Mouse (Mus musculus): ENCODE results near the gene Crip3. TPM values are rescaled to one million over a fixed set of nuclear protein-coding genes. Genes with fewer than 3 reads are reported as not detected.
A peak's percentile ranks its signal among the peaks of the same experiment; 100 is the strongest.

Crip3 gene
- polyA plus RNA-seq, 1 experiment from 2014 or later: not detected

DNA sequence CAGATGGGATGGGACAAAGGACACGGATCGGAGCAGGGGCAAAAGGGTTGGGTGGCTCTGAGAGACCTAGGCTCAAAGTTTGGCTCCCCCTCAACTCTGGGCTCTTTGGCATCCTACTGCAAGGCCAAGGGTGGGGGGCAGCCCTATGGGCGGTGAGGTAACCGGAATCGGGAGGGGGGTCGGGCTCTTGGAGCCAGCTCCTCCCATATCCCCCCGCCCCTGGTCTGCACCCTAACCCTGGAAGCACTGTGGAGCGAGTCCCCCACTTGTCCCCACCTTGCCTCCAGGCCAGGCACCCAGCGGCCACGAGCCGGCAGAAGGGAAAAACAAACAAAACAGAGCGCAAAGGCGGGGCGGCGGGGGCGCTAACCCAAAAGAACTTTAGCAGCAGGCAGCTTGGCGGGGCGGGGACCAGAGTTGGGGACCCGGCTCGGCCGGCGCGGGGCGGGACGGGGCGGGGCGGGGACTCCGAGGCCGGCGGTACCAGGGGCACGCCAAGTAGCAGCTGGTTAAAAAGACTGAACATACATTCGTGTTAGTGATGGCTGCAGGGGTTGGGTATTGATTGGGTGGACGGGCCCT, 26.5 kb downstream of the Crip3 start:
- peak overlapping the region; percentile 82 for H3K4me2 ChIP-seq
- peaks cover 74% of the 10 kb centered on the region for H3K27me3 ChIP-seq (ENCODE audit: insufficient read depth, low read length)
- H3K4me1 ChIP-seq (ENCODE audit: insufficient read depth): peaks cover 7% of the 10 kb centered on the region; the same call in 1 of the 2 replicates
- no peak overlapping the region for H3K27ac ChIP-seq (ENCODE audit: low read depth)
- H3K9me3 ChIP-seq (ENCODE audit: low read depth, low read length): no peaks in the 10 kb centered on the region
- H3K36me3 ChIP-seq (ENCODE audit: insufficient read depth): no peaks in the 10 kb centered on the region
- no peak for TF ChIP-seq CTCF (IDR thresholded peaks at IDR 0.05; ENCODE audit: low read depth)
- H3K9ac ChIP-seq: peak overlapping the region; percentile 32
- under 1% methylated on average over 33 of the region's 33 CpGs for WGBS
- peak; percentile 52 for ATAC-seq (ENCODE audit: insufficient read depth)
- DNase-seq: peak; percentile 69
- H3K4me3 ChIP-seq (ENCODE audit: low read depth, low read length): peak overlapping the region; percentile 43

DNA sequence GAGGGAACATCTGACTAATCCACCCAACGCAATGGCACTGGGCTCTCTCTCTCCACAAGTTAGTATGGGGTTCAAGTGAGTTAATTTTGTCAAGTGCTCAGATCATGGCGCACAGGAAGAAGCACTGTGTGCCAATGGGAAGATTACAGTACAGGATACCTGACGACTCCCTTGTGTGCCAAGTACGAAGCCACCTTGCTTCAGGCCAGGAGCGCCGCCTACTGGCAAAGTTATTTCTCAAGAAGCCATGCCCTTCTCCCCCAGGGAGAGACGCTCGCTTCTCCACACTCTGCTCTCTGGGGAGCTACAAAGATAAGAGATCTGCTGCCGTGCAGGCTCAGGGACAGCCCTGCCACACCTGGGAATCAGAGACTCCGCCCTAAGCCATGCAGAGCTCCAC, 29.1 kb downstream of the Crip3 start:
- H3K9ac ChIP-seq: no peak overlapping the region
- no peaks in the 10 kb centered on the region for H3K36me3 ChIP-seq (ENCODE audit: insufficient read depth)
- H3K27ac ChIP-seq (ENCODE audit: low read depth): no peak overlapping the region
- H3K4me2 ChIP-seq: no peak overlapping the region
- peaks cover 84% of the 10 kb centered on the region for H3K27me3 ChIP-seq (ENCODE audit: insufficient read depth, low read length)
- H3K9me3 ChIP-seq (ENCODE audit: low read depth, low read length): no peaks in the 10 kb centered on the region
- ATAC-seq (ENCODE audit: insufficient read depth) (no peak), DNase-seq (peak; percentile 69)
- H3K4me1 ChIP-seq (ENCODE audit: insufficient read depth): peaks cover 7% of the 10 kb centered on the region; the same call in 1 of the 2 replicates
- 12% methylated on average over 10 of the region's 10 CpGs for WGBS
- H3K4me3 ChIP-seq (ENCODE audit: low read depth, low read length): no peak overlapping the region
- peak; percentile 64 for TF ChIP-seq CTCF (IDR thresholded peaks at IDR 0.05; ENCODE audit: low read depth)

DNA sequence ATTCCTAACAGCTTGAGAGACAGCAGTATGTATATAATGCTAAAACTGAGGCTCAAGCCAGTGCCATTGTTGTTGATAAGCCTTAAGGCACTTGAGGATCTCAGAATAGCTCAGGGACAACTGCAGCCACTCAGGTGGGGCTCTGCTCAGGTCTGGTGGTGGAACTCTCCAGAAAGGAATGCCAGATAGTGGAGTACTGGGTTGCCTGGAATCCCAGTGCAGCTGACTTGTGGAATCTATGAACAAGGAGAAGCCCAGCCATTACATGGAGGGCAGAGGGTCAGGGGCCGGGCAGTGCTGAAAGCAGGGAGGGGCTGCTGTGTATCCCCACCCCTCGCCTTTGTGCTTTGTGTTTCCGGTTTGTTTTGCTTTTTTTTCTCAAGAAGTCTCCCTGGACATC, 29.7 kb downstream of the Crip3 start:
- Histone ChIP-seq H3K4me1 (ENCODE audit: insufficient read depth) (peaks cover 7% of the 10 kb centered on the region; the same call in 1 of the 2 replicates), H3K4me2 (no peak overlapping the region), H3K9ac (no peak overlapping the region), H3K9me3 (ENCODE audit: low read depth, low read length) (no peaks in the 10 kb centered on the region), H3K27me3 (ENCODE audit: insufficient read depth, low read length) (peaks cover 78% of the 10 kb centered on the region), H3K36me3 (ENCODE audit: insufficient read depth) (no peaks in the 10 kb centered on the region), H3K27ac (ENCODE audit: low read depth) (no peak overlapping the region), H3K4me3 (ENCODE audit: low read depth, low read length) (no peak overlapping the region)
- ATAC-seq (ENCODE audit: insufficient read depth) (no peak), DNase-seq (no peak)
- TF ChIP-seq CTCF (IDR thresholded peaks at IDR 0.05; ENCODE audit: low read depth): no peak
- 24% methylated on average over 3 of the region's 3 CpGs for WGBS

DNA sequence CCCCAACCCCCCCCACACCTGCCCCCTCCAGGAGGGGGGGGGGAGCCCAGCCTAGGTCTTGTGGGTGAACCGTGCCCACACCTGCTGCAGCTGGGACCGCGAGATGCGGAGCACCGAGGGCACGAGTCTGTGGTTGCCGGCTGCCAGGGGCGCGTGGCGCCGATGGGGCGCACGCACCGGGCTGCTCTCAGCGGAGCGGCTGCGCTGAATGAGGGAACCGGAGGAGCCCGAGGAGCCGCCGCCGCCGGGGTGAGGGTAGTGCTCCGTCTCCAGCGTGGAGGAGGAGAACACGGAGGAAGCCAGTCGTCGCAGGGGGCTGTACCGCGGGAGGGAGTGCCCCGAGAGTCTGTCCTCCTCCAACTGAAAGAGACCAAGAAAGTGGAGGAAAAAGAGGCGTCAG, 31.9 kb downstream of the Crip3 start:
- DNase-seq: peak; percentile 28
- H3K4me1 ChIP-seq (ENCODE audit: insufficient read depth): no peaks in the 10 kb centered on the region
- peak overlapping the region; percentile 59 for H3K4me2 ChIP-seq
- ATAC-seq (ENCODE audit: insufficient read depth): peak; percentile 32; the same call in 1 of the 2 replicates
- H3K4me3 ChIP-seq (ENCODE audit: low read depth, low read length): peak overlapping the region; percentile 30
- H3K27ac ChIP-seq (ENCODE audit: low read depth): no peak overlapping the region
- WGBS: under 1% methylated on average over 32 of the region's 32 CpGs
- no peaks in the 10 kb centered on the region for H3K9me3 ChIP-seq (ENCODE audit: low read depth, low read length)
- H3K27me3 ChIP-seq (ENCODE audit: insufficient read depth, low read length): peaks cover 56% of the 10 kb centered on the region
- no peak for TF ChIP-seq CTCF (IDR thresholded peaks at IDR 0.05; ENCODE audit: low read depth)
- H3K36me3 ChIP-seq (ENCODE audit: insufficient read depth): no peaks in the 10 kb centered on the region
- H3K9ac ChIP-seq: peak overlapping the region; percentile 39

DNA sequence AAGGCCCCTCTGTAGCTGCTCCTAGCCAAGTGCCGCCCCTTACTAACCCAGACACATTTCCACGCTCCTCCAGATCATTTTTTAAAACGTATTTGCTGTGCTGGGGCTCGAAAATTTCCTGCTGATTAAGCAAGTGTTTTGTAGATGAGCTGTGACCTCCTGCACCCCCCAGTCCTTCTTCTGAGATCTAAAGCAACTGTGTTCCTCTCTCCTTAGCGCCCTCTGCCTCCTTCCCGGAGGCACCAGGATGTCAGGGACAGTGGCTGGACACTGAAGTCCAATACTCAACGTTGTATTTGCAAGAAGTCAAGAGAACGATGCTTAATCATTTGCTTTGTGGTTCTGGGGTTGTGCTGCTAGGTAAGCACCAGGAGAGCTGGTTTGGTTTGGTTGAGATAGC, 32.6 kb downstream of the Crip3 start:
- ATAC-seq (ENCODE audit: insufficient read depth): no peak
- Histone ChIP-seq H3K9ac (no peak overlapping the region), H3K36me3 (ENCODE audit: insufficient read depth) (no peaks in the 10 kb centered on the region), H3K9me3 (ENCODE audit: low read depth, low read length) (no peaks in the 10 kb centered on the region), H3K27me3 (ENCODE audit: insufficient read depth, low read length) (peaks cover 49% of the 10 kb centered on the region), H3K27ac (ENCODE audit: low read depth) (no peak overlapping the region), H3K4me2 (peak overlapping the region; percentile 59), H3K4me1 (ENCODE audit: insufficient read depth) (no peaks in the 10 kb centered on the region), H3K4me3 (ENCODE audit: low read depth, low read length) (peak overlapping the region; percentile 30)
- TF ChIP-seq CTCF (IDR thresholded peaks at IDR 0.05; ENCODE audit: low read depth): peak; percentile 28
- 5% methylated on average over 8 of the region's 8 CpGs for whole genome bisulfite sequencing
- DNase-seq: peak; percentile 49

DNA sequence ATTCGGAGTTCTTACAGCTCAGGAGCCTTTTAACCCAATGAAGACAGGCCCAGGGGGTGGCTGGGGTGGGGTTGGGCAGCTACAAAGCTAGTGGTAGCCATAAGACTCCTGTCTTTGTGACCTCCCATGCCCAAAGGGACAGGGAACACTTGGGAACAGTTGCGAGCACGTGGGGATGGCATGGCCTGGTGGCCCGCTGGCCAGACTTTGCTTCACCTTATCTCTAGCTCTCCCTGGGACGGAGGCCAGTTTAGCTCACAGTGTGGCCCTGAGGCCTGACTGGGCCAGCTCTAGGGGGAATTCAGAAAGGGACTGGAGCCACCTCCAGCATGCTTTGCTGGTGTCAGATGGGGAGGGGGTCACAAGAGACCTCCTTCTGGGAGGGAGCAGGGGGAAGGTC, 33.5 kb downstream of the Crip3 start:
- no peak for ATAC-seq (ENCODE audit: insufficient read depth)
- no peak for DNase-seq
- Histone ChIP-seq H3K4me3 (ENCODE audit: low read depth, low read length) (no peak overlapping the region), H3K4me1 (ENCODE audit: insufficient read depth) (no peaks in the 10 kb centered on the region), H3K27me3 (ENCODE audit: insufficient read depth, low read length) (peaks cover 42% of the 10 kb centered on the region), H3K36me3 (ENCODE audit: insufficient read depth) (no peaks in the 10 kb centered on the region), H3K27ac (ENCODE audit: low read depth) (no peak overlapping the region), H3K9me3 (ENCODE audit: low read depth, low read length) (no peaks in the 10 kb centered on the region), H3K9ac (no peak overlapping the region), H3K4me2 (no peak overlapping the region)
- WGBS: 68% methylated on average over 5 of the region's 5 CpGs
- TF ChIP-seq CTCF (IDR thresholded peaks at IDR 0.05; ENCODE audit: low read depth): no peak

DNA sequence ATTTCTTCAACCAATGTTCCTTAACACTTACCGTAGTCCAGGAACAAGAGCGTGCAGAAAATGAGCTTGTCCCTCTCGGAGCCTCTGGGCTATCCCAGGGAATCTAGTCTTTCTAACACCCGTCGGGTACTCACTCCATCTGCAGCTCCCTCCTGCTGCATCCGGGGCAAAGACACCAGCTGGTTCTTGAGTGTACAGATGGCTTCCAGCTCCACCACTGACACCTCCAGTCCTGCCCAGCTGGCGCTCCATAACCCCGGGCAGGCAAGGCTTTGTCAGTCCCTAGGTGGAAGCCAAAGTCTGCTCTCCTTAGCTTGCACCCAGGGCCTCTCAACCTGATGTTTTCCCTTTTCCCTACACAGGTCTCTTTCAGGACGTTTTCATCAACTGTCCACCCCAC, 39.1 kb downstream of the Crip3 start:
- no peaks in the 10 kb centered on the region for H3K4me1 ChIP-seq (ENCODE audit: insufficient read depth)
- TF ChIP-seq CTCF (IDR thresholded peaks at IDR 0.05; ENCODE audit: low read depth): no peak
- no peaks in the 10 kb centered on the region for H3K27me3 ChIP-seq (ENCODE audit: insufficient read depth, low read length)
- no peak overlapping the region for H3K9ac ChIP-seq
- 57% methylated on average over 9 of the region's 9 CpGs for WGBS
- ATAC-seq (ENCODE audit: insufficient read depth) (0 out of 2 replicates have a peak, but pooled peaks have one; percentile 18), DNase-seq (peak; percentile 21)
- no peak overlapping the region for H3K27ac ChIP-seq (ENCODE audit: low read depth)
- no peak overlapping the region for H3K4me3 ChIP-seq (ENCODE audit: low read depth, low read length)
- no peak overlapping the region for H3K4me2 ChIP-seq
- no peaks in the 10 kb centered on the region for H3K36me3 ChIP-seq (ENCODE audit: insufficient read depth)
- no peaks in the 10 kb centered on the region for H3K9me3 ChIP-seq (ENCODE audit: low read depth, low read length)

All from lung, embryonic 14.5 days (tissue).